Mouse (Mus musculus) frontal cortex, postnatal 25 days (tissue): Measurements from ENCODE around the gene Rps27.
"Not testable (repeated sequence)": the region's sequence is repeated elsewhere in the genome, so short reads cannot be mapped to it uniquely, and the experiment has no call there.

ENCODE experiments used
- DNase-seq, 2 experiments: peaks; one replicate each; pipeline ENCODE4 v3.0.0; 2022; ENCODE audit warnings: low spot score in 2 of 2

Gene Rps27

DNA sequence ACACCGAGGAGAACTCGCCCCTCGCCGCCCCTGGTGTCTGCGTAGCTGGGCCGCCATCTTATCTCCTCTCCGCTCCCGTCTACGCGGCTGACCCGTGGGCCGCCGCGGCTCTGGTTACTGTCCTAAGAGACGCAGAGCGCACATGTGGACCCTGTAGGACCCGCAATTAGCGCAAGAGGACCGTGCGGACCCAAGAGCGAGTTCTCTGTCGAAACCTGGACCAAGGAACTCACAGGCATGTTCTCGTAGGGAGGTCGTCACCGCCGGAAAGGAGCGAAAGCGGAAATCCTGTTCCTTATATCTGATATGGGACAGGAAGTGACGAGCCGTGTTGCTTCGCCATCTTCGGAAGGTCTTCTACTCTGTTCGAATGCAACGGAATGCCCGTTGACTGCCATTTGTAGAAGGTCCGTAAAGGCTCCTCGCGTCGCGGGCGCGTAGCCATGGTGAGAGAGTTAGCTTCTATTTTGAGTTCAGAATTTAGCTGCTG is at the start of gene Rps27, which contains the start of gene Rab13:
Gene Rps27, minus strand, starts transcription at position 275 of the 490 bp plus-strand sequence.
Gene Rab13, plus strand, starts transcription at position 319 of the 490 bp plus-strand sequence.
- DNase-seq: peak; percentile 85 to 88

- no peak for DNase-seq
Measured at GRCm38 (mm10) chr3:90258521-90258920, 45.1 kb upstream of the Rps27 start.

DNA sequence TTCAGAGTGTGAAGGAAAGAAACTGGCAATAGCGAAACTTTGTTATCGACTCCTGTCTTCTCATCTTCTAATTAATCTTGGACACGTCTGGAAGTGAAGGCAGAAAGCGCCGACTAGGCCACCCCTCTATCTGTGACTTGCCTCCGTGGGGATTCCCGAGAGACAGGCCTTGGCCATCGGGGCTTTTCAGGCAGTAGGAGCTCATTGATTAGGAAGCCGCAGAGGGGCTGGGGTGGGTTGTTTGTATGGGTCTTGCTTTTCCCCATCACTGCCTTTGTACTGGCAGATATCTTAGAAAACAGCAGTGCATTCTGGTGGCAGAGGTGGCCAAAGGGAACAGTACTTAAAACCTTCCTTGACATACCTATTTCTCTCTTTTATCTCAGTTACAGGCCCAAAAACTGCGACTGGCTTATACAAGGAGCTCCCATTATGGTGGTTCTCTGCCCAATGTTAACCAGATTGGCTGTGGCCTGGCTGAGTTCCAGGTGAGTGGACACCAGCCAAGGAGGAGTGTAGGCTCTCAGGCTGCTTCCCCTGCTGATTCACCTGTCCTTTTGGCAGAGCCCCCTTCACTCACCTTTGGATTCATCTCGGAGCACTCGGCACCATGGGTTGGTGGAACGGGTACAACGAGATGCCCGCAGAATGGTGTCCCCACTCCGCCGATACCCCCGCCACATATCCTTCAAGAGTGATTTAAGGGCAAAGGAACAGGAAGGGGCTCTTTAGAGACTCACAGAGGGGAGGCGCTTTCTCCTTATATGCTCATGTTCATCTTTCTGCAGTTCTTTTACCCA is 43.5 kb upstream of the Rps27 start:
- DNase-seq: no peak

GRCm38 (mm10) chr3:90255784-90256353 is 42.4 kb upstream of the Rps27 start:
- DNase-seq: no peak

GRCm38 (mm10) chr3:90255194-90255565 is 41.7 kb upstream of the Rps27 start:
- no peak for DNase-seq

GRCm38 (mm10) chr3:90254419-90255193 is 41.2 kb upstream of the Rps27 start:
- DNase-seq: no peak

DNA sequence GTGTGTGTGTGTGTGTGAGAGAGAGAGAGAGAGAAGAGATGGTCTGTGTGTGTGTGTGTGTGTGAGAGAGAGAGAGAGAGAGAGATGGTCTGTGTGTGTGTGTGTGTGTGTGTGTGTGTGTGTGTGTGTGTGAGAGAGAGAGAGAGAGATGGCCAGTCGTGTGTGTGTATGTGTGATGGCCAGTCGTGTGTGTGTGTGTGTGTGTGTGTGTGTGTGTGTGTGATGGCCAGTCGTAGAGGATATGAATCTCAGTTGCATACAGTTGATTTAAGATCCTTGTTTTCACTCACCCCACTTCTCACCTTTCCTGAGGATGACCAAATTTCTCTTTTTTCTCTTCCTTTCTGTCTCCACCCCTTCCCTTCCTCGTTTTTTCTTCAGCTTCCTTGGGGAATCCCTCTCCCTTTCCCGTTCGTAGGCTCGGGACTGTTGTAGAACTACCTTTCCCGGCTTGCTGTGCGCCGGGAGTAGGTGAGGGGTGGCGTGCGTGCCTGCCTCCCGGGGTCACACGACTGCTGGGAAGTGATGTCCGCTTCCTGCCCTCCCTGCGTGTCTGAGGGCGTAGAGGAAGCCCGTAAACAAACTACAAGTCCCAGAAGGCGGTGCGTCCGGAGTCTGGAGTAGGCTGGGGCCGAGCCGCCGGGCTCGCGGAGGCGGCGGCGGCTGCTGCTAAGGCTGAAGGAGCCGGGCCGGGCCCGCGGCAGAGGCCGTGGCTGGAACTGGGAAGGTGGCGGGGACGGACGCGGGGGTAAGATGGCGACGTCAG is 40.4 kb upstream of the Rps27 start, which contains the start of gene Crtc2:
Gene Crtc2, plus strand, starts transcription at position 511 of the 766 bp plus-strand sequence.
- DNase-seq: peak; percentile 90 to 96

GRCm38 (mm10) chr3:90253174-90253573 is 39.7 kb upstream of the Rps27 start:
- DNase-seq: not testable (repeated sequence)

DNA sequence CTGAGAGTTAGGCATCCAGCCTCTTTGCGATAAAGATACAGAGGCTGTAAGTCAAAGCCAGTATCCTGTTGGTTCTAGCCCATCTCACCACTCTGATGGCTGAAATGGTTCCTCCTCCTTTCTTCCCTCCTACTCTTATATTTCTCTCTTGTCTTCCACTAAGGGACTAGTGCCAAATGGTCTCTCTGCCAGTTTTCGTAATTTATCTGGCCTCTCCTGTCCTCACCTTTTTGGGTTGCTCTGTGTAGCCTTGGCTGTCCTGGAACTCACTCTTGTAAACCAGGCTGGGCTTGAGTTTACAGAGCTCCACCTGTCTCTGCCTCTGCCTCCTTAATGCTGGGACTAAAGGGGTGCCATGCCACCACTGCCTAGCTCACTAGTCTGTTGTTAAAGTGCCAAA is 39.2 kb upstream of the Rps27 start:
- DNase-seq: not testable (repeated sequence)

- DNase-seq: not testable (repeated sequence)
Measured at GRCm38 (mm10) chr3:90251731-90252226, 38.3 kb upstream of the Rps27 start.

DNA sequence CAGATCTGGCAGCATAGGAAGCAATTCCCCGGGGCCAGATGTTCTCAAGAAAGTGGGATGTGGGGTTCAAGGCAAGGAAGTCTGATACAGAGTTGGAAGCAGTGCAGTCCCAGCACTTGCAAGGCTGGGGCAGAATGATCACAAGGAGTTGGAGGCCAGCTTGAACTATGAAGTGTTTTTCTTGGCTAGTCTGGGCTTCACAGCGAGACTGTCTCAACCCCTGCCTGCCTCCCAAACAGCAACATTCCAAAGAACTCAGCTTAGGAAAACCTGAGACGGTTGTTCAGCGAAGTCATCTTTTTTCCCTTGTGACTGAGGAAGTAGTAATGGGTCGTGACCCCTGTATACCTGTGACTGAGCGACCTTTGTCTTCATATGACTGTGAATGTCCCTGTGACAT is 37.3 kb upstream of the Rps27 start:
- no peak for DNase-seq

GRCm38 (mm10) chr3:90248746-90249100 is 35.3 kb upstream of the Rps27 start:
- no peak for DNase-seq

DNA sequence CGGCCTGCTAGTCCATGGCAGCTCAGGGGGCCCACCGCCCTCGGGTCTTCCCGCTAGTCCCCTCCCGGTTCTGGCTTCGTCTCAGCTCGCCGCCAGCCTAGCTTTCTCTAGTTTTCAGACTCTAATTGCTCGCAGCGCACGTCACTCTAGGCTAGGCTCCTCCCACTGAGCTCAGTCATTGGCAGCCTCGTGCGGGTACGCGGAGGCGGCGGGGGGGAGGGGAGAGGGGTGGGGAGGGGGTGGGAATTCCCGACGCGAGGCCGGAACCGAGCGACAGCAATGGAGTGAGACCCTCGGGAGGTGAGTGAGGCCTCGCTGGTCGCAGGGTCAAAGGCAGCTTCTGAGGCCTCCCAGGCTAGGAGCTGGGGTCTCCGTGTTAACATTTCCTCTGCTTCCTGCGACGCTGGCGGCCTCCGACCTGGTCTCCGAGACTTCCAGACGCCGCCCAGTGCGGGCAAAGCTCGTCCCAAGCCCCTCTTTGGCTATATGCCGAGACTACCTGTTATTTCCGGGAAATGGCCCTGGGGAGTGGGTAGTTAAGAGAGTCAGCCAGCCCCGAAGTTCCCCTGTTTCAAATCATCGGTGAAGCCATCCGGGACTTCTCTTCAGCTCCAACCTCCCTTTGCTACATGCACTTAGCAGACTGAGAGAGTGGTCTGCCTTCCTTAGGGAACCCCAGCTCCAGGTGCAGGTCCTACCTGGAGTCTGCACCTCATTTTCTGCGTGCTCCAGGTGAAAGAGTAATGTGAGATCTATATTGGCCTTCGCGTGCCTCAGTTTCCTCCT is 34.7 kb upstream of the Rps27 start, which contains the start of gene Slc39a1:
Gene Slc39a1, plus strand, starts transcription at position 213 of the 786 bp plus-strand sequence.
- DNase-seq: peak; percentile 78 to 83

- no peak for DNase-seq
Measured at GRCm38 (mm10) chr3:90247630-90247959, 34.1 kb upstream of the Rps27 start.

GRCm38 (mm10) chr3:90245406-90245805 is 32.0 kb upstream of the Rps27 start:
- no peak for DNase-seq

DNA sequence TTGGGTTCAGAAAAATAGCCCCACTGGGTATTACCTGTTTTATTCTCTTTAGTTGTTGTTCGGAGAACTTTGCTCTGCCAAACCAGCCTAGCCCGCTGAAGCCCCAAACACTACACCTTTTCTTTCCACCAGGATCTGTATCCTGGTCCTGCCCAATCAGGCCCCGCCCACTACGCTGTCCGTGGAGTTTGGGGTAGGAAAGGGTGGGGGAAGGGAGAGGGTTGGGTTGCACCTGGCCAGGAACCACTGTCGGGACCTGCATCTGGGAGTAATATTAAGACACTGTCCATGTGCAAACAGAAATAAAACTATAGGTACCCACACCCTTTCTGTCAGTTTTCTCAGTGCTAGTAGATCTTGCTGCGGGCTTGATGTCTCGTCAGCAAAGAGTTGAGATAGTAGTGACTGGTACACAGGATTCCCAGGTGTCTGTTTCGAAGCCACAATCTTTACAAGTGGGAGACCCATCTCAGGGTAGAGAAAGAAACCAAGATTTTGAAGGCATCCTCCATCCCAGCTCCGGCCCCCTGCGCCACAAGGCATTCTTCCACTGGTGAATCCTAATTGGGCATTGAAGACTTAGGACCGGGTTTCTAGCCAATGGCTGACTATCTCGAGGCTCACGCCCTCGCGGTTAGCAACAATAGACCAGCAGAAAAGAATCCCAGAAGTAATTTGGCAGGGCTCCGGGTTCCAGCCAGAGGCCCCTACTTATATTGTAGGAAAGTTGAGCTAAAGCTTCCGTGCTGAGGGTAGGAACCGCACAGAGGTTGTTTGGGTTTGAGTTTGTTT is 29.7 kb upstream of the Rps27 start, which contains the start of gene Creb3l4:
Gene Creb3l4, minus strand, starts transcription at position 529 of the 792 bp plus-strand sequence.
- no peak for DNase-seq

DNA sequence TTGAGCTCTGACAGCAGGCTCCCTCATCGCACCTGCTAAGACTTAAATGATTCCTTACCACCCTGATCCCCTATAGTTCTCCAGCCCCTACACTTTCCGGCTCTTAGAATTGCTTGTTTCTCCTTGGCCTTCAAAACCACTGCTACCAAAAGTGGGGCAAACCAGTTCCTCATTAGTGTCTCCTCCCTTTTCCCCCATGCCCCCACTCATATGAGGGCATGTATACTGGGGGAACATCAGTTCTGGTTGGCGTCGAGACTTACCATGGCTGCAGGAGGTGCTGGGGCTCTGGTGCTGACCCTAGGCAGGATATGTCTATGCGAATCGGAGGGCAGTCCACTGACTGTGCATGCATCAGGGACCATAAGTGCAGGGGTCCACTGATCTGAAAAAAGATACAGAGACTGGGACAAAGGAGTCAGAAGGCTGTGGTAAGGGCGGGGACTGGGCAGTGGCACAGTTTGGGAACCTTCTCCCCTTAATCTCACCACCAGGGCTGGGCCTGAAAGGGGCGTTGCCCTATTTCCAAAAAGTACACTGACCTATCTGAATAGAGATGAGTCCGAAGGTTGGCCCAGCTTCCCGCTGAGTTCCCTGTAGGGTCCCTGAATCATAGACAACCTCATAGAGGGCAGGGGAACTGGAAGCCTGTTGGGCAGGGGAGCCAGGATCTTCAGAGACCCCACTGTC is 28.4 kb upstream of the Rps27 start:
- DNase-seq: no peak

DNA sequence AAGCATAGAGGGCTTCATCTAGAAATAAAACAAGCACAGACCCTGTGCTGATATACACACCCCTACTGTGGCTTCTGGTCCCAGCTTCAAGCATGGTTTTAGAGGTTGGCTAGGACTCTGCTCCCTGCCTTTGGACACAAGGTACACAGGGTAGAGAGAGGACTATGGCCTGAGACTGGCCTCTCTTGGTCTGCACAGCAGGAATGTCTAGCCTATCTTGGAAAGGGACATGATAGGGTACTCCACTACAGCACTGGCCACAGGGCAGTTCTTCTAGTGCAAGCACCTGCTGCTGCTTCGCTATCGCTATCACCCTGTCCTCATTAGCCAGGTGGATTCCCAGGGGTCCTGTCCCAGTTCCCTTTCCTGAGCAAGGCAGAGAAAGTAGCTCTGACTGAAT is 27.8 kb upstream of the Rps27 start:
- no peak for DNase-seq
